Mouse (Mus musculus) left cerebral cortex, adult 18-20 months (tissue): Measurements from ENCODE around the gene Adam30. TPM values are rescaled to one million over a fixed set of nuclear protein-coding genes. Genes with fewer than 3 reads are reported as not detected.

Experiments
- DNase-seq, 2 experiments: peaks; one replicate each; pipeline ENCODE4 v3.0.0; 2021 to 2022; ENCODE audit warnings: low spot score in 2 of 2, mixed read lengths in 1 of 2
- total RNA-seq, 2 experiments: library from RNA; stranded (reverse); gene quantifications; 2 replicates each; pipeline ENCODE4 v1.2.3; 2021

The Adam30 gene
- total RNA-seq, 2 experiments from 2014 or later = not detected

GRCm38 (mm10) chr3:98185163-98185714, 24.8 kb downstream of the Adam30 start:
- no peak for DNase-seq

DNA sequence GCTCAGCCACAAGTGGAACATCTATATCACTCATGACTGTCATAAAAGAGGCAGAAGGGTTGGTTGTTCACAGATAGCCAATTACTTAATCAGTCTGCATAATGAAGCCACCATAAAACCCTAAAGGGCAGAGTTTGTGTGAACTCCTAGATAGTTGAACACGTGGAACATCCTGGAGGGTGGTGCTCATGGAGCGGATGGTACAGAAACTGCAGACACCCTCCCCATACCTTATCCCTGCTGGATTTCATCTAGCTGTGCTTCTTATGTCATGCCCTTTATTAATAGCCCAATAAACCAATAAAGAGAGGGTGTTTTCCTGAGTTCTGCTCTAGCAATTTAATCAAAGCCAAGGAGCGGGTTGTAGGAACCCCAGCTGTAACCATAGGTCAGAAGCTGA, 27.3 kb downstream of the Adam30 start:
- no peak for DNase-seq

GRCm38 (mm10) chr3:98197711-98198532, 37.5 kb downstream of the Adam30 start:
- DNase-seq = no peak

GRCm38 (mm10) chr3:98199747-98200146, 39.3 kb downstream of the Adam30 start:
- DNase-seq = no peak

DNA sequence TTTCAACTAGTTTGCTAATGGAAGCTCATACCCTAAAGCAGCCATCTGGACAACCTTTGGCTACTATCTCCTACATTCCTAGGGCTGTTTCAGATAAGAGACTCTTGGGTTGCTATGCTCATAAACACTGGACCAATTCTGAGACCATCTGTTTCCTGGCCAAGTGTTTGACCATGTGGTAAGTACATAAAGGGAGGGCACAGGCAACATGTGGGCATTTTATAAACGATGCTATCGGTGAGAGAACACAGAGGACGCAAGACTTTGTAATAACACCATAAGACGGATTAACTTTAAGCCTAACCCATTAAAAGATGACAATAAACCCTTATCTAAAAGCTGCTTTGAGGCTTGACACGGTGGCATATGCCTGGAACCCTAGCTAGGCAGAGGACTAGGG, 42.9 kb downstream of the Adam30 start:
- DNase-seq = no peak

GRCm38 (mm10) chr3:98206977-98207376, 46.5 kb downstream of the Adam30 start:
- DNase-seq = no peak

DNA sequence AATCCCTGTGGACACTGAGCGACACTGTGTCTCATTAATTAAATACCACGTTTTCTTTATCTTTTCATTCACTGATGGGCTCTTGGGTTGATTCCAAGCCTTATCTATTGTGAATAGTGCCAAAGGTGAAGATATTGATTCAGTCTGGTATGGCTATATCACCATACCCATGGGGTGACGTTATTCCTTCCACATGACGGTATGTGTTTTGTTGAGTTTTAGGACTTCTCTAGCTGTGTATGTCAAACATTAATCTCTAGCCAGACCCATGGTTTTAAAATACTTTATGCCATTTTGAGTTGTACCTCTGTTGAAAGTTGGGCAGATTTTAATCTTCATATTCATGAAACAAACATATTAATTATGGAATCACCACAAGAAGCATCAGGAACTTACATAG, 48.7 kb downstream of the Adam30 start:
- no peak for DNase-seq

DNA sequence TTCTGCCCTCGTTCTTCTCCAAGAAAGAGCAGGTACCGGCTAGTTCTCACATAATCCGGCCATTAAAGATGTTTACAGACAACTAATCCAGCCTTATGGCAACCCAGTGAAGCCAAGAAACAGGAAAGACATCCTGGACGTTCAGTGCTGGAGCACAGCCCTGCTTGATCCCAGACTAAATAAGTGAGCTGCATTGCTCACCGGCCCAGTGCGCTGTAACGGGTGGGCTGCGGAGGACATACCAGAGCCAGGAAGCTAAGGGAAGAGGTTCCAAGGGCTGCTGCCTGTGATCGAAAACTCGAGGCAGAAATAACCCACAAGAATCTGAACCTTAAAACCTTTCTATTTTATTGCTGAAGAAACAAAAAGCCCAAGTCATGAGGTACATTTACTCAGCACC, 50.4 kb downstream of the Adam30 start:
- no peak for DNase-seq

DNA sequence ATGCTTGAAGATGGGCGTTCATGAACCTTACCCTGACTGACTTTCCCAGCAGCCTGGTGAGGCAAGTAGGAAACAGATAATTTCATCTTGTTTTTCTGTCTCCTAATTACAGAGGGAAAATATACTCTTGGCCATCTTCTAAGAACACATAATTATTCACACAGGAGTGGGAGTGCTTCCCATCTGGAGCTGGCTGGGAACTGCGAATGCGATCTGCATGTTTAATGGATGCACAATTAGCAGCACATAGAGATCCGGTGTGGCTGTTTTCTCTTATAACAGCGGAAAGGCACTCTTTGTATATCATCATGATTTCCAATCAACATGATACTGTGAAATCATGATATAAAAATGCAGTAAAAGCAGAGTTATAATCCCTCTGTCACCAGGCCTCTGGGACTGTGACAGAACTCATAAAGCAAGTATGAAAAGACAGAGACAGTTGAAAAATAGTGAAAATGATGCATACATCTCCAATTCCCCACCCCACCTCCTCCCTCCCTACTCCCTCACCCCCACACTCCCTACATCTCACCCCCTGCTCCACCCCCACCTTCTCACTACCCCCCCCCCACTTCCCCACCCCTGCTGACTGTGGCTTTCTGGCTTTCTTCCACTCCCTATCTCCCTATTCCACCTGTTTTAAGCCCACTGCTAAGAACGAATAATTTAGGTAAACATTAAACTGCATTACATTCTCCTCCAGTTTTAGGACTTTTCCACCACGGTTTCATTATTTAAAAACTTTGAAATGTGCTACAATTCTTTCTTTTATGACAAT, 51.1 kb downstream of the Adam30 start:
- DNase-seq = peak; percentile 62 to 71

Other genes with a start within 250 kb of the Adam30 start
- gene Notch2, start 147.1 kb upstream of the Adam30 start, total RNA-seq = 10 to 100 TPM; 13.0 to 15.7 TPM
- not detected for gene Reg4, start 61.5 kb downstream of the Adam30 start, total RNA-seq
- 1 to 10 TPM; 5.2 to 6.4 TPM for gene Hmgcs2, start 119.8 kb downstream of the Adam30 start, total RNA-seq
- gene Phgdh, start 179.4 kb downstream of the Adam30 start, total RNA-seq = 10 to 100 TPM; 48.5 to 56.6 TPM
- gene Zfp697, start 221.8 kb downstream of the Adam30 start, total RNA-seq = 10 to 100 TPM; 29.5 to 30.1 TPM